Mouse (Mus musculus): ENCODE measurements around the gene Nmt1. TPM values are rescaled to one million over a fixed set of nuclear protein-coding genes. Genes with fewer than 3 reads are reported as not detected.

Gene Nmt1
- polyA plus RNA-seq, 1 experiment from 2014 or later, result 31.2 TPM

DNA sequence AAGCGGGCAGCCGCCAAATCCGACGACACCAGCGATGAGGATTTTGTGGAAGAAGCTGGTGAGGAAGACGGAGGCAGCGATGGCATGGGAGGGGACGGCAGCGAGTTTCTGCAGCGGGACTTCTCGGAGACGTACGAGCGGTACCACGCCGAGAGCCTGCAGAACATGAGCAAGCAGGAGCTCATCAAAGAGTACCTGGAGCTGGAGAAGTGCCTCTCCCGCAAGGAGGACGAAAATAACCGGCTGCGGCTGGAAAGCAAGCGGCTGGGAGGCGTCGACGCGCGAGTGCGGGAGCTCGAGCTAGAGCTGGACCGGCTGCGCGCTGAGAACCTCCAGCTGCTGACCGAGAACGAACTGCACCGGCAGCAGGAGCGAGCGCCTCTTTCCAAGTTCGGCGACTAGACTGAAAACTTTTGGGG lies 89.6 kb downstream of the Nmt1 start:
- H3K4me3 ChIP-seq, result peak overlapping the region; percentile 60
- peak overlapping the region; percentile 94 for H3K4me2 ChIP-seq
- H3K27me3 ChIP-seq, result peaks cover 15% of the 10 kb centered on the region
- H3K9ac ChIP-seq, result peak overlapping the region; percentile 81
- no peaks in the 10 kb centered on the region for H3K36me3 ChIP-seq
- peaks cover 41% of the 10 kb centered on the region for H3K4me1 ChIP-seq (replicated peaks)
- no peaks in the 10 kb centered on the region for H3K9me3 ChIP-seq
- WGBS, result under 1% methylated on average over 38 of the region's 38 CpGs
- H3K27ac ChIP-seq (replicated peaks), result peak overlapping the region; percentile 93; the same call in 1 of the 2 replicates
- ATAC-seq (ENCODE audit: low read depth), result no peak

Small RNA genes lying within 50 kb of the gene (microRNA-seq; reads per million reads assigned to microRNA genes)
- gene Mir6931, result not detected

Other genes starting within 250 kb of the Nmt1 start
- gene Gjc1, start 208.5 kb upstream of the Nmt1 start, polyA plus RNA-seq (2015; fragmentation: Nextera tagmentation; extraction: Ambion mirVana), result 38.2 and 40.5 TPM in 2 replicates
- gene Higd1b, start 192.3 kb upstream of the Nmt1 start, polyA plus RNA-seq (2015; fragmentation: Nextera tagmentation; extraction: Ambion mirVana), result 2.1 and 2.6 TPM in 2 replicates
- 134 TPM in 2 replicates for gene Eftud2, start 147.2 kb upstream of the Nmt1 start, polyA plus RNA-seq (2015; fragmentation: Nextera tagmentation; extraction: Ambion mirVana)
- gene Ccdc103, start 147.0 kb upstream of the Nmt1 start, polyA plus RNA-seq (2015; fragmentation: Nextera tagmentation; extraction: Ambion mirVana), result 0.89 and 0.91 TPM in 2 replicates
- gene Fam187a, start 143.0 kb upstream of the Nmt1 start, polyA plus RNA-seq (2015; fragmentation: Nextera tagmentation; extraction: Ambion mirVana), result not detected in 2 replicates
- gene Gfap, start 127.3 kb upstream of the Nmt1 start, polyA plus RNA-seq (2015; fragmentation: Nextera tagmentation; extraction: Ambion mirVana), result 0.11 and 0.24 TPM in 2 replicates
- 1.7 and 2.5 TPM in 2 replicates for gene Kif18b, start 103.1 kb upstream of the Nmt1 start, polyA plus RNA-seq (2015; fragmentation: Nextera tagmentation; extraction: Ambion mirVana)
- 1.9 and 2.0 TPM in 2 replicates for gene C1ql1, start 81.5 kb upstream of the Nmt1 start, polyA plus RNA-seq (2015; fragmentation: Nextera tagmentation; extraction: Ambion mirVana)
- 161 and 171 TPM in 2 replicates for gene Dcakd, start 143 bp downstream of the Nmt1 start, polyA plus RNA-seq (2015; fragmentation: Nextera tagmentation; extraction: Ambion mirVana)
- gene Plcd3, start 73.5 kb downstream of the Nmt1 start, polyA plus RNA-seq (2015; fragmentation: Nextera tagmentation; extraction: Ambion mirVana), result 0.98 and 1.6 TPM in 2 replicates
- gene Acbd4, start 73.5 kb downstream of the Nmt1 start, polyA plus RNA-seq (2015; fragmentation: Nextera tagmentation; extraction: Ambion mirVana), result 8.5 and 9.9 TPM in 2 replicates
- gene Hexim1, start 88.0 kb downstream of the Nmt1 start, polyA plus RNA-seq (2015; fragmentation: Nextera tagmentation; extraction: Ambion mirVana), result 3.6 and 3.9 TPM in 2 replicates
- 17.3 and 17.6 TPM in 2 replicates for gene Hexim2, start 104.2 kb downstream of the Nmt1 start, polyA plus RNA-seq (2015; fragmentation: Nextera tagmentation; extraction: Ambion mirVana)
- gene Fmnl1, start 142.9 kb downstream of the Nmt1 start, polyA plus RNA-seq (2015; fragmentation: Nextera tagmentation; extraction: Ambion mirVana), result 3.0 and 4.2 TPM in 2 replicates
- 0.72 and 0.95 TPM in 2 replicates for gene 1700023F06Rik, start 180.4 kb downstream of the Nmt1 start, polyA plus RNA-seq (2015; fragmentation: Nextera tagmentation; extraction: Ambion mirVana)
- 0.17 and 0.28 TPM in 2 replicates for gene Spata32, start 190.2 kb downstream of the Nmt1 start, polyA plus RNA-seq (2015; fragmentation: Nextera tagmentation; extraction: Ambion mirVana)
- 3.5 and 4.7 TPM in 2 replicates for gene Map3k14, start 239.3 kb downstream of the Nmt1 start, polyA plus RNA-seq (2015; fragmentation: Nextera tagmentation; extraction: Ambion mirVana)